Mouse (Mus musculus) stomach, embryonic 15.5 days (tissue): ENCODE measurements at regions not wholly inside any gene's neighbourhood (a gene's known extent, or its start where the extent isn't known, plus 50 kb on each side); places are given as distances from the start of the nearest gene placed in this dataset.
"Not testable (repeated sequence)": the region's sequence is repeated elsewhere in the genome, so short reads cannot be mapped to it uniquely, and the experiment has no call there.

Source experiments
- ATAC-seq: fragments of 200-750 bp; cut with Nextera tagmentation; 2 replicates; pipeline ENCODE4 v1.8.0; 2017; ENCODE audit warnings: low read depth, moderate number of reproducible peaks, moderate TSS enrichment; ENCODE audit not compliant: insufficient read depth, low FRiP score
- H3K27ac ChIP-seq: fragments of 300-500 bp; sonication (generic); 2 replicates; pipeline ENCODE4 v1.5.1; 2015; ENCODE audit warnings: mild to moderate bottlenecking, inconsistent platforms
- H3K27me3 ChIP-seq: fragments of 300-500 bp; sonication (generic); replicated peaks from 2 replicates; pipeline ENCODE4 v1.6.1; 2015; ENCODE audit warnings: inconsistent platforms
- H3K36me3 ChIP-seq: fragments of 300-500 bp; sonication (generic); 2 replicates; pipeline ENCODE4 v1.6.1; 2015; ENCODE audit warnings: inconsistent platforms
- H3K4me1 ChIP-seq: fragments of 300-500 bp; sonication (generic); 2 replicates; pipeline ENCODE4 v1.6.1; 2015; ENCODE audit warnings: inconsistent platforms
- H3K4me2 ChIP-seq: fragments of 300-500 bp; sonication (generic); 2 replicates; pipeline ENCODE4 v1.6.1; 2015; ENCODE audit warnings: mild to moderate bottlenecking, inconsistent platforms
- H3K4me3 ChIP-seq: fragments of 300-500 bp; sonication (generic); replicated peaks from 2 replicates; pipeline ENCODE4 v1.5.1; 2015; ENCODE audit warnings: inconsistent platforms
- H3K9ac ChIP-seq: fragments of 300-500 bp; sonication (generic); 2 replicates; pipeline ENCODE4 v1.6.1; 2015; ENCODE audit warnings: inconsistent platforms
- H3K9me3 ChIP-seq: fragments of 300-500 bp; sonication (generic); 2 replicates; pipeline ENCODE4 v1.6.1; 2016; ENCODE audit warnings: inconsistent platforms
- WGBS: fragments of 180-500 bp; shearing (Covaris S2); methylation state at CpG from one replicate; pipeline ENCODE4 v1.1.7; 2015; 5-methylcytosine and 5-hydroxymethylcytosine counted together

DNA sequence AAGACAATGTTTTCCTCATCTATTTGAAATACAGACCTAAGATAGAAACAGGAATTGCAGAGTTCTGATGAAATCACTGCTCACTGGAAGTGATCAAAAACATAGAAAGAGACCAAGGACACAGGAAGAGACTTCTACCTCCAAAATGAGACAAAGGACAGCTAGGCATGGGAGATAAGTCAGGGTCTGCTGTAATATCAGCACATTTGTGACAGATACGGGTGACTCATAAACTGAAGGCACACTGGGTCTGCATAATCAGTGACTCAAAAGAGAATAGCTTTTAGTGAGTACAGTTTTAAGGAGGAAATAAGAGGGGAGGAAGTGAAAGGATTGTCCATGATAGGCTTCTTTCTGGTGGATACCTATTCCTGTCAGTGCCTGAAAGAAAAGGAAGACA, 719.7 kb downstream of the Efna5 start:
- no peak overlapping the region for H3K4me3 ChIP-seq
- ATAC-seq = no peak
- H3K27ac ChIP-seq = no peak overlapping the region
- WGBS = 81% methylated on average over 1 of the region's 1 CpGs
- H3K9me3 ChIP-seq = no peaks in the 10 kb centered on the region
- no peaks in the 10 kb centered on the region for H3K27me3 ChIP-seq
- H3K36me3 ChIP-seq = no peaks in the 10 kb centered on the region
- H3K4me1 ChIP-seq = no peaks in the 10 kb centered on the region
- no peak overlapping the region for H3K4me2 ChIP-seq
- no peak overlapping the region for H3K9ac ChIP-seq

DNA sequence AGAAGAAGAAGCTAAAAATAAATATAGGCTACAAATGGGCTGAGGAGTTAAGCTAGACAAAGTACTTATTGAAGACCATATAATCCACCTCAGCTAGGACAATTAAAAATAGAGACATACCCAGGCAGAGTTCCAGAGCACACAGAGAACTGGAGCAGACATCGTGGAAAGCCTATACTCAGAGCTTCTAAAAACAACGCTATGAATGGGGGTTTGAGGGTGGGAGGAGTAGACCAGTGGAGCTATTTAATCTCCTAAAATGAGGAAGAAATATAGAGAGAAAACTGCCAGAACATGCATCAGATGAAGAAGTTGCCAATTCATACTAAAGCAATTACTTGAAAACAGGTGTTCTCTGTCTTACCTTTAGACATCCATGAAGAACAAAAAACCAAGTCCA, 720.8 kb downstream of the Efna5 start:
- WGBS = 57% methylated on average over 2 of the region's 2 CpGs
- ATAC-seq = no peak
- H3K4me1 ChIP-seq = no peaks in the 10 kb centered on the region
- H3K36me3 ChIP-seq = no peaks in the 10 kb centered on the region
- no peaks in the 10 kb centered on the region for H3K27me3 ChIP-seq
- no peak overlapping the region for H3K4me2 ChIP-seq
- no peaks in the 10 kb centered on the region for H3K9me3 ChIP-seq
- H3K9ac ChIP-seq = no peak overlapping the region
- H3K4me3 ChIP-seq = no peak overlapping the region
- H3K27ac ChIP-seq = no peak overlapping the region

DNA sequence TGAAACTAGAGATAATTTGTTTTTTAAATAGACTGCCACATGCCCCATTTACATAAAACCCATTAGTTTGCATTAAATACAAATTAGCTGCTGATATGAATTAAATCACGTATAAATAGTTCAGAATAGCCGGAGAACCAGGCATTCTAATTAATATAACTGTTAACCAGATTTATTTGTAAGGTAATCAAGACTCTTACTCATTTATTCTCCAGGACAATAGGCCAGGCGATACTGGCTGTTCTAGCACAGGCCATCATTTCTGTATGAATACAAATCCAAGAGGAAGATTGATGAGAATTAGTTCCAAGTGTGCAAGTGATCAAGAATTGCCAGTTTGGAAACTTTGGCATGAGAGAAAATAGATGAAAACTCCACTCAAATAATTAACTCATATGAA, 746.1 kb downstream of the Efna5 start:
- WGBS = 79% methylated on average over 3 of the region's 3 CpGs
- H3K9me3 ChIP-seq = no peaks in the 10 kb centered on the region
- no peaks in the 10 kb centered on the region for H3K36me3 ChIP-seq
- H3K9ac ChIP-seq = no peak overlapping the region
- H3K4me3 ChIP-seq = no peak overlapping the region
- H3K27ac ChIP-seq = no peak overlapping the region
- H3K27me3 ChIP-seq = no peaks in the 10 kb centered on the region
- ATAC-seq = no peak
- H3K4me1 ChIP-seq = no peaks in the 10 kb centered on the region
- no peak overlapping the region for H3K4me2 ChIP-seq

DNA sequence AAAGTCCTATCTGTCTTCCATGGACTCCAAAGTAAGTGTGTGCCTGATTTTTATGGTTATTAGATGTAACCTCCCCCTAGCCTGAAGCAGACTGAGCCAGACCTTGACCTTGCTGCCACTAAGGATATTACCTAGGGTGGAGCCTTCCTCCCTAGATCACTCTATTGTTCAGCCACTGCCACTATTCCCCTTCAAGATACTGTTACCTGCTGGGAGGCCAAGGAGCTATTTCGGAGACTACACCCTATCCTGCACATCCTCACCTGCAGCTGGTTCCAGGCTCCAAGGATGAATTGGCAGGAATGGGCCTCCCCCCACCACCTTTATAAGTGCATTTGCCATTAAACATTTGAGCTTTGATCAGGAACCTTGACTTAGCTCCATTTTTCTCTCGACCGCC, 769.4 kb downstream of the Efna5 start:
- H3K4me2 ChIP-seq, ATAC-seq, H3K27ac ChIP-seq, H3K36me3 ChIP-seq, H3K4me3 ChIP-seq, H3K9me3 ChIP-seq, H3K27me3 ChIP-seq, H3K9ac ChIP-seq, H3K4me1 ChIP-seq: not testable (repeated sequence)
- WGBS = 96% methylated on average over 3 of the region's 3 CpGs

DNA sequence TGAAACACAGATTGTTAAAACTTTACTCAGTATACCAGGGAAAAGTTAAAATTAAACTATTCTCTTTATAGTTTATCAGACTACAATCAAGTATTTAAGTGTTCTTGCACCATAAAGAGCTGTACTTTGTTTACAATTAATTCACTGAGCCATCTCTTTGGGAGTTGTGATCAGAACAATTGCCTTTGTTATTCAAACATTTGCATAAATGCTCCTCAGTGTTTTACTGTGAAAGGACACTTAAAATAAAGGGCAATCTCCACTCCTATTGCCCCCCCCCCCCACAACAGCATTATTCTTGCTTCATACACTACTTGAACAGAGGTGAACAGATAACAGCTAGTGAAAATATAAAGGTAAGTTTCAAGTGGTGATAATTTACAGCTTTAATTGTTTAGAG, 772.1 kb downstream of the Efna5 start:
- no peaks in the 10 kb centered on the region for H3K36me3 ChIP-seq
- no peak overlapping the region for H3K4me3 ChIP-seq
- H3K4me2 ChIP-seq = no peak overlapping the region
- H3K4me1 ChIP-seq = no peaks in the 10 kb centered on the region
- H3K9ac ChIP-seq = no peak overlapping the region
- no peak overlapping the region for H3K27ac ChIP-seq
- H3K27me3 ChIP-seq = no peaks in the 10 kb centered on the region
- no peak for ATAC-seq
- H3K9me3 ChIP-seq = no peaks in the 10 kb centered on the region

DNA sequence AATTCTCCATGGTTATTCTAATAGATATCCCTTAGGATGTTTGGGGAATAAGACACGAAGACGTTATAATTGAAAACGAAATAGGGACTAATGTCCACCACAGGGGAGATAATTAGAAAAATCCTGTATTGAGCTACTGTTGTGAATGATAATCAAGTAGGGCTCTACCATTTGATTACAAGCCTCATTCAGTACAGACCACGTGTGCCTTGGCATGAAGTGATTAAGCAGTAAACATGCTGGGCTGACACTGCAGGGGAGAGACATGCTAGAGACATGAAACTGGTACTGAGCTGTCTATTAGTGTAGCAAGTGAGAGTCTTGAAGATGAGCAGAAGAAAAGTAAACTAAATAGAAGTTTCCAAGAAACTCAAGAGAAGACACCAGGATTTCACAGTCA, 797.8 kb downstream of the Efna5 start:
- Histone ChIP-seq H3K36me3 (no peaks in the 10 kb centered on the region), H3K4me1 (no peaks in the 10 kb centered on the region), H3K27ac (no peak overlapping the region), H3K4me2 (no peak overlapping the region), H3K9me3 (no peaks in the 10 kb centered on the region), H3K9ac (no peak overlapping the region), H3K27me3 (no peaks in the 10 kb centered on the region), H3K4me3 (no peak overlapping the region)
- ATAC-seq = no peak
- 73% methylated on average over 4 of the region's 4 CpGs for WGBS

DNA sequence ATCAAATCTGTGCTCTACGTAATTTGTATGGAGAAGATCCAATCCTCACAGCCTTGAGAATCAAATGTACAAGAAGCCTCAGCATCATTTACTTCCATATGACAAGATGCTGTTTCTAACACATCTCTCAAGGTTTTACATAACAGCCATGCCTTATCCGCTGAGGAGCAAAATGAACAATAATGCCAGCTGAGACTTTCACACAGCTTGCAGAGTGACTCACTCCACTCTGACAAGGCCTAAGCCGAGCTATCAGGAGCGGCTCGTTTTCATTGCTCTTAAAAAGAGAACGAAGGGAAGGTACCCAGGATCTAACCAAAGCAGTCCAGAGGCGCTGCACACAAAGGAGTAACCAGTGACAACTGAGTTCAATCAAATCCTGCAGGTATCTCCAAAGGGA, 803.5 kb downstream of the Efna5 start:
- H3K4me1 ChIP-seq = no peaks in the 10 kb centered on the region
- H3K9ac ChIP-seq = no peak overlapping the region
- H3K9me3 ChIP-seq = no peaks in the 10 kb centered on the region
- no peak for ATAC-seq
- H3K27me3 ChIP-seq = no peaks in the 10 kb centered on the region
- H3K4me3 ChIP-seq = no peak overlapping the region
- WGBS = 76% methylated on average over 7 of the region's 7 CpGs
- H3K27ac ChIP-seq = no peak overlapping the region
- no peak overlapping the region for H3K4me2 ChIP-seq
- no peaks in the 10 kb centered on the region for H3K36me3 ChIP-seq

DNA sequence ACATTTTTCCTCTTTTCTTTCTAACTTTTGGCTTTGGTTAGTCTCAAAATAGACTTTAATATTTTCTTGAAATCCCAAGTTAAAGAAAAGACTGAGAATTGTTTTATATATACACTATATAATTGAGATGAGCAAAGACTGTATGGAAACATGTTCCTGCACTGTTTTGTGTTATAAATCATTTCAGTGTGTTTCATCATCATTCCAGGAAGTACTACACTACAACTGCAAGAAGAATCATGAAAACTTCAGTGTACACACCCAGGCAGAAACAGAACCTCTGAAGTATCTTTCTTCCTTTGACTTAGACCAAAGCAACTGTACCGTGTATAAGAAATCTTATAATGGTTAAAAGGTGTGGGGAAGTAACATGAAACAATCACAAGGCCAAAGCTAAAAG, 816.2 kb downstream of the Efna5 start:
- Histone ChIP-seq H3K27me3 (no peaks in the 10 kb centered on the region), H3K36me3 (no peaks in the 10 kb centered on the region), H3K9me3 (no peaks in the 10 kb centered on the region), H3K4me2 (no peak overlapping the region), H3K4me1 (no peaks in the 10 kb centered on the region), H3K9ac (no peak overlapping the region), H3K27ac (no peak overlapping the region), H3K4me3 (no peak overlapping the region)
- no peak for ATAC-seq
- 86% methylated on average over 1 of the region's 1 CpGs for WGBS

DNA sequence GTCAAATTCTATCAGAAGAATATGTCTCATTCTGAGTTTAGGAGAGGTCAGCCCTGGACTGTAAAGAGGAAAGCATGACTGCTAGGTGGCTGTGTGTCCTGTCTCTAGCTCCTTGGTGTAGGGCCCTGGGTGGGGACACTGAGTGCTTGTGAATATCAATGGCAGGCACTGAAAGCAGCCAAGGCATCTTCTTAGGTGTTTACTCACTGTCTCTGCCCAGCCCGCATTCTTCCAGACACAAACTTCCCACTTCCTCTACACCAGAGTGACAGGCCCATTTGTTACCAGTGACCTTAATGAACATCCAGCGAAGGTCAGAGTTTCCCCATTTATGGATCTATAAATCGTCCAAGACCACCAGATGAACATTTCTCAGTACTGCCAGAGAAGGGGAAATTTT, 823.1 kb downstream of the Efna5 start:
- 38% methylated on average over 3 of the region's 3 CpGs for WGBS
- no peak overlapping the region for H3K27ac ChIP-seq

DNA sequence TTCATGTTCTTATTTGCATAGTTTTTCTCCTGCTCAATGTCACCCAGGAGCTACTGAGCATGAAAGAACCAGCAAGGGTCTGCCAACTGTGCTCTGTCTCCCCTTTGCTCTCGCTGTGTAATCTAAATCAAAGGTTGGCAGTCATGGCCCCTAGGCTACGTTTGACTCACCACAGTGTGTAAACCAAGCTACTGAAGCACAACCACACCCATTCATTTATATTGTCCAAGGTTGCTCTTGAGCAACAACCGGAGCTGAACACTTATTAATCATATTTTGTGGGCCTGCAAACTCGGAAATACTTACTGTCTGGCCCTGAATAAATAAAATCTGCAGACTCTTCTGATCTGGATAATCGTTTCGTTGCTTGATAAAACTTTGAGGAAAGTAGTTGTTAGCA, 826.3 kb downstream of the Efna5 start:
- ATAC-seq = no peak
- H3K36me3 ChIP-seq = no peaks in the 10 kb centered on the region
- no peak overlapping the region for H3K9ac ChIP-seq
- H3K4me2 ChIP-seq = no peak overlapping the region
- H3K27me3 ChIP-seq = no peaks in the 10 kb centered on the region
- no peaks in the 10 kb centered on the region for H3K4me1 ChIP-seq
- WGBS = 43% methylated on average over 6 of the region's 6 CpGs
- no peak overlapping the region for H3K27ac ChIP-seq
- no peak overlapping the region for H3K4me3 ChIP-seq
- H3K9me3 ChIP-seq = no peaks in the 10 kb centered on the region

More for the DNA sequence above, 823.1 kb downstream of the Efna5 start:
- Histone ChIP-seq H3K4me1 (no peaks in the 10 kb centered on the region), H3K9ac (no peak overlapping the region), H3K9me3 (no peaks in the 10 kb centered on the region), H3K27me3 (no peaks in the 10 kb centered on the region), H3K4me2 (no peak overlapping the region), H3K36me3 (no peaks in the 10 kb centered on the region), H3K4me3 (no peak overlapping the region)
- no peak for ATAC-seq

DNA sequence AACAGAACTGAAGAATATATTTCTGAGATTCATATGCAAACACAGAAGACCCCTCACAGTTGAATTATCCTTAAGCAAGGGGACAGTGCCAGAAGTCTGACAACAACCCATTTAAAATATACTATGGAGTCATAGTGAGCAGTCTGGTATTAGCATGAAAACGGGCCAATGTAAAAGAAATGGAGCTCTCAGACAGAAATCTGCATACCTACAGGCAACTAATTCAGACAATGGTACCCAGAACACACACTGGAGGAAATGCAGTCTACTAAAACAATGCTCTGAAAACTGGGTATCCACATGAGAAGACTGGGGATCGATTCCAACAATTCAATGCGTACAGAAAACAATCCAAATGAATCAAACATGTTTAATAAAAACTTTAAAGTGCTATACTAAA, 832.1 kb downstream of the Efna5 start:
- WGBS = 83% methylated on average over 3 of the region's 3 CpGs

DNA sequence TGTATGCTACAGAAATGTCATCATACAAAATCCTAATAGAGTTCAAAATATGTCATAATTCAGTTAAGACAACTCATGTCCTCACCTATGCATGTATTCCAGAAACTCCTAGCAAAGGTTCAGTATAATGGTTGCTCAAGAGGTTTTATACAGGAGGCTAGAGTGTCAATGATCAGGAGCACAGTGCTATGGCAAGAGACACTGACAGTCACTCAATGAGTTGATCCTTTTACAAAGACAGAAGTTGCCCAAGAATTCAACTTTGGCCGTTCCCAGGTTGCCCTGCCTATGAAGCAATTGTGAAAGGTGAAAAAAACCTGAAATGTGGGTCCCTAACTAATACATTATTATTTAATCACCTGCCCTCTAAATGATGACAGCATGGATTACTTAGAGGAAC, 850.5 kb downstream of the Efna5 start:
- WGBS = 76% methylated on average over 1 of the region's 1 CpGs
- H3K4me2 ChIP-seq = no peak overlapping the region
- no peak for ATAC-seq

More for the DNA sequence above, 832.1 kb downstream of the Efna5 start:
- H3K27ac ChIP-seq = no peak overlapping the region
- no peaks in the 10 kb centered on the region for H3K9me3 ChIP-seq
- no peaks in the 10 kb centered on the region for H3K36me3 ChIP-seq
- no peak overlapping the region for H3K9ac ChIP-seq
- no peak overlapping the region for H3K4me2 ChIP-seq
- no peaks in the 10 kb centered on the region for H3K4me1 ChIP-seq
- H3K4me3 ChIP-seq = no peak overlapping the region
- no peaks in the 10 kb centered on the region for H3K27me3 ChIP-seq
- ATAC-seq = no peak

More for the DNA sequence above, 850.5 kb downstream of the Efna5 start:
- no peaks in the 10 kb centered on the region for H3K4me1 ChIP-seq
- no peak overlapping the region for H3K9ac ChIP-seq
- H3K27ac ChIP-seq = no peak overlapping the region
- no peaks in the 10 kb centered on the region for H3K36me3 ChIP-seq
- no peaks in the 10 kb centered on the region for H3K9me3 ChIP-seq
- H3K27me3 ChIP-seq = no peaks in the 10 kb centered on the region
- no peak overlapping the region for H3K4me3 ChIP-seq
